Mouse (Mus musculus): ENCODE results near the gene Def6. TPM values are rescaled to one million over a fixed set of nuclear protein-coding genes. Genes with fewer than 3 reads are reported as not detected.
A peak's percentile ranks its signal among the peaks of the same experiment; 100 is the strongest.

Def6 gene
- total and polyA plus RNA-seq, 3 experiments = 2.9 to 4.5 (median 3.4) TPM

- no peaks in the 10 kb centered on the region for H3K36me3 ChIP-seq (ENCODE audit: control insufficient read depth, insufficient read depth, low read length)
- H3K27me3 ChIP-seq (ENCODE audit: control insufficient read depth, insufficient read depth, low read length) = no peaks in the 10 kb centered on the region
- no peak overlapping the region for H3K9ac ChIP-seq (ENCODE audit: low read depth, low read length)
- intact Hi-C loops (cut with DNase I) = loop anchor here (5.0 kb wide), 1 partner anchor 36 kb away; no protein-coding TSS in a partner anchor
- H3K27ac ChIP-seq = peak overlapping the region; percentile 75
- no peak overlapping the region for H3K4me3 ChIP-seq
- WGBS = 48% methylated on average over 7 of the region's 7 CpGs
- peaks cover 21% of the 10 kb centered on the region for H3K4me1 ChIP-seq (ENCODE audit: control insufficient read depth, insufficient read depth, low read length)
- peak; percentile 57 to 83 for DNase-seq
- H3K79me2 ChIP-seq (replicated peaks; ENCODE audit: control insufficient read depth, insufficient read depth, low read length) = no peaks in the 10 kb centered on the region; the same call in none of the 2 replicates
- TF ChIP-seq CTCF (IDR thresholded peaks at IDR 0.05) (no peak), EP300 (IDR thresholded peaks at IDR 0.05; ENCODE audit: insufficient read depth, low read depth, low read length) (peak; percentile 78; the same call in 1 of the 2 replicates)
Measured at GRCm38 (mm10) chr17:28235982-28236635, 28.5 kb downstream of the Def6 start.

- Histone ChIP-seq H3K4me1 (ENCODE audit: control insufficient read depth, insufficient read depth, low read length) (peaks cover 21% of the 10 kb centered on the region), H3K27ac (peak overlapping the region; percentile 75), H3K9ac (ENCODE audit: low read depth, low read length) (no peak overlapping the region), H3K4me3 (no peak overlapping the region), H3K27me3 (ENCODE audit: control insufficient read depth, insufficient read depth, low read length) (no peaks in the 10 kb centered on the region), H3K79me2 (replicated peaks; ENCODE audit: control insufficient read depth, insufficient read depth, low read length) (no peaks in the 10 kb centered on the region; the same call in none of the 2 replicates), H3K36me3 (ENCODE audit: control insufficient read depth, insufficient read depth, low read length) (no peaks in the 10 kb centered on the region)
- TF ChIP-seq EP300 (IDR thresholded peaks at IDR 0.05; ENCODE audit: insufficient read depth, low read depth, low read length) (no peak), POLR2A (IDR thresholded peaks at IDR 0.05; ENCODE audit: insufficient read depth, low read depth, low read length) (no peak), CTCF (IDR thresholded peaks at IDR 0.05) (no peak)
- no peak for DNase-seq
- WGBS = 63% methylated on average over 4 of the region's 4 CpGs
- intact Hi-C loops (cut with DNase I) = loop anchor here (5.0 kb wide), 1 partner anchor 36 kb away; no protein-coding TSS in a partner anchor
Measured at GRCm38 (mm10) chr17:28236636-28237015, 29.0 kb downstream of the Def6 start.

DNA sequence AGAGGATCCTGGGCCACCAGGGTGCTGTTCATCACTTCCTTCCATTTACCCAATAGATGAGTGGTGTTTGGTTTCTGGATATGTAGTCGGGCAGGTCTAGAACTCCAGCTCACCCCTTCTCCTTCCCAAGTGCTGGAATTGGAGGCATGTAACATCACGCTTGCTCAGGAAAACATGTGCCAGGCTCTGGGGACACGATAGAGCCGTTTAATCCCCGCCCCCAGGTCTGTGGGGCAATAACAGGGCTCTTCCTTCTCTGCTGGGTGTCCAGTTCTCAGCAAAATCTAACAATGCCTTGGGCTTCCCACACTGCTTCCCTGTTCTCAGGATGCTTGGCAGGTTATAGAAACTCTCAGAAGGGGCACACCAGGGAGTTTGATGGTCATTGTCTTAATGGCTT, 29.8 kb downstream of the Def6 start:
- H3K27me3 ChIP-seq (ENCODE audit: control insufficient read depth, insufficient read depth, low read length) = no peaks in the 10 kb centered on the region
- no peak overlapping the region; the same call in 1 of the 2 replicates for H3K27ac ChIP-seq
- H3K4me1 ChIP-seq (ENCODE audit: control insufficient read depth, insufficient read depth, low read length) = peaks cover 21% of the 10 kb centered on the region
- WGBS = 63% methylated on average over 5 of the region's 5 CpGs
- no peak for DNase-seq
- no peaks in the 10 kb centered on the region; the same call in none of the 2 replicates for H3K79me2 ChIP-seq (replicated peaks; ENCODE audit: control insufficient read depth, insufficient read depth, low read length)
- no peaks in the 10 kb centered on the region for H3K36me3 ChIP-seq (ENCODE audit: control insufficient read depth, insufficient read depth, low read length)
- intact Hi-C loops (cut with DNase I) = loop anchor here (5.0 kb wide), 1 partner anchor 35 kb away; no protein-coding TSS in a partner anchor
- no peak overlapping the region for H3K4me3 ChIP-seq
- H3K9ac ChIP-seq (ENCODE audit: low read depth, low read length) = no peak overlapping the region
- TF ChIP-seq POLR2A (IDR thresholded peaks at IDR 0.05; ENCODE audit: insufficient read depth, low read depth, low read length) = no peak
- TF ChIP-seq EP300 (IDR thresholded peaks at IDR 0.05; ENCODE audit: insufficient read depth, low read depth, low read length) = no peak
- no peak for TF ChIP-seq CTCF (IDR thresholded peaks at IDR 0.05)

GRCm38 (mm10) chr17:28237874-28238273, 30.3 kb downstream of the Def6 start:
- Histone ChIP-seq H3K27me3 (ENCODE audit: control insufficient read depth, insufficient read depth, low read length) (no peaks in the 10 kb centered on the region), H3K36me3 (ENCODE audit: control insufficient read depth, insufficient read depth, low read length) (no peaks in the 10 kb centered on the region), H3K4me3 (no peak overlapping the region), H3K79me2 (replicated peaks; ENCODE audit: control insufficient read depth, insufficient read depth, low read length) (no peaks in the 10 kb centered on the region; the same call in none of the 2 replicates), H3K4me1 (ENCODE audit: control insufficient read depth, insufficient read depth, low read length) (peaks cover 21% of the 10 kb centered on the region), H3K27ac (no peak overlapping the region; the same call in 1 of the 2 replicates), H3K9ac (ENCODE audit: low read depth, low read length) (no peak overlapping the region)
- 73% methylated on average over 6 of the region's 6 CpGs for WGBS
- no peak for DNase-seq
- TF ChIP-seq POLR2A (IDR thresholded peaks at IDR 0.05; ENCODE audit: insufficient read depth, low read depth, low read length) = no peak
- TF ChIP-seq CTCF (IDR thresholded peaks at IDR 0.05) = no peak
- no peak for TF ChIP-seq EP300 (IDR thresholded peaks at IDR 0.05; ENCODE audit: insufficient read depth, low read depth, low read length)
- intact Hi-C loops (cut with DNase I) = loop anchor here (5.0 kb wide), 1 partner anchor 34 kb away; no protein-coding TSS in a partner anchor

- H3K36me3 ChIP-seq (ENCODE audit: control insufficient read depth, insufficient read depth, low read length) = no peaks in the 10 kb centered on the region
- no peaks in the 10 kb centered on the region for H3K27me3 ChIP-seq (ENCODE audit: control insufficient read depth, insufficient read depth, low read length)
- no peak for DNase-seq
- H3K79me2 ChIP-seq (replicated peaks; ENCODE audit: control insufficient read depth, insufficient read depth, low read length) = peaks cover 2% of the 10 kb centered on the region
- H3K9ac ChIP-seq (ENCODE audit: low read depth, low read length) = no peak overlapping the region
- intact Hi-C loops (cut with DNase I) = no loop called here
- no peak overlapping the region for H3K27ac ChIP-seq
- peaks cover 15% of the 10 kb centered on the region for H3K4me1 ChIP-seq (ENCODE audit: control insufficient read depth, insufficient read depth, low read length)
- TF ChIP-seq CTCF (IDR thresholded peaks at IDR 0.05) (no peak), POLR2A (IDR thresholded peaks at IDR 0.05; ENCODE audit: insufficient read depth, low read depth, low read length) (no peak), EP300 (IDR thresholded peaks at IDR 0.05; ENCODE audit: insufficient read depth, low read depth, low read length) (no peak)
- WGBS = 69% methylated on average over 5 of the region's 5 CpGs
- no peak overlapping the region for H3K4me3 ChIP-seq
Measured at GRCm38 (mm10) chr17:28240846-28241245, 33.3 kb downstream of the Def6 start.

- Histone ChIP-seq H3K27ac (no peak overlapping the region), H3K36me3 (ENCODE audit: control insufficient read depth, insufficient read depth, low read length) (no peaks in the 10 kb centered on the region), H3K79me2 (replicated peaks; ENCODE audit: control insufficient read depth, insufficient read depth, low read length) (peaks cover 2% of the 10 kb centered on the region), H3K4me3 (no peak overlapping the region), H3K4me1 (ENCODE audit: control insufficient read depth, insufficient read depth, low read length) (peaks cover 8% of the 10 kb centered on the region), H3K27me3 (ENCODE audit: control insufficient read depth, insufficient read depth, low read length) (no peaks in the 10 kb centered on the region), H3K9ac (ENCODE audit: low read depth, low read length) (no peak overlapping the region)
- TF ChIP-seq CTCF (IDR thresholded peaks at IDR 0.05) = no peak
- no peak for TF ChIP-seq POLR2A (IDR thresholded peaks at IDR 0.05; ENCODE audit: insufficient read depth, low read depth, low read length)
- DNase-seq = no peak
- intact Hi-C loops (cut with DNase I) = no loop called here
- 88% methylated on average over 6 of the region's 6 CpGs for WGBS
Measured at GRCm38 (mm10) chr17:28242296-28242695, 34.7 kb downstream of the Def6 start.
